10 mouse cellular contexts compared by ENCODE assay signal in genomic region chr19:3577265-3577910, GRCm38 (mm10). TPM values are rescaled to one million over a fixed set of nuclear protein-coding genes. Genes with fewer than 3 reads are reported as not detected.
DNase-seq lines count a peak whose midpoint lies in the region; ATAC-seq and TF ChIP-seq lines count a peak whose summit lies in the region.
"Had no signal": no experiment of that assay in that cellular context is flagged by ENCODE, and none has a peak within 500 bp of the region (broad histone marks: within the 10 kb centered on the region; RNA-seq: fewer than 3 reads in every experiment).

No protein-coding gene starts in this region.

- DNase-seq in heart, embryonic 10.5 days (ENCODE audit: low spot score), result no peak
- DNase-seq in heart, postnatal 14 days, result no peak
- DNase-seq in lung, adult 18-20 months, result peak; percentile 60 to 64
- DNase-seq in lung, postnatal 14 days, result no peak
- no peak for DNase-seq in embryonic facial prominence, embryonic 10.5 days (ENCODE audit: low spot score)
- DNase-seq in limb, embryonic 10.5 days (ENCODE audit: low spot score), result no peak
- DNase-seq in stomach, postnatal 0 days (ENCODE audit: low spot score), result no peak
- DNase-seq: kidney, postnatal 14 days had no signal

- 48% methylated on average over 4 of the region's 4 CpGs for WGBS in heart, embryonic 10.5 days
- WGBS in embryonic facial prominence, embryonic 10.5 days, result 78% methylated on average over 4 of the region's 4 CpGs
- WGBS in limb, embryonic 10.5 days, result 76% methylated on average over 4 of the region's 4 CpGs
- 72% methylated on average over 4 of the region's 4 CpGs for WGBS in stomach, postnatal 0 days
- 74% methylated on average over 4 of the region's 4 CpGs for WGBS in kidney, embryonic 16.5 days

- H3K9ac ChIP-seq in stomach, postnatal 0 days (ENCODE audit: low read length), result no peak overlapping the region
- H3K9ac ChIP-seq in kidney, embryonic 16.5 days (replicated peaks; ENCODE audit: low read length), result no peak overlapping the region
- H3K9ac ChIP-seq: embryonic facial prominence, embryonic 13.5 days had no signal

- no peaks in the 10 kb centered on the region for H3K27me3 ChIP-seq in heart, embryonic 10.5 days (ENCODE audit: insufficient read depth, poor library complexity, severe bottlenecking)
- no peaks in the 10 kb centered on the region for H3K27me3 ChIP-seq in embryonic facial prominence, embryonic 10.5 days (replicated peaks; ENCODE audit: low read depth, poor library complexity, severe bottlenecking)
- no peaks in the 10 kb centered on the region for H3K27me3 ChIP-seq in limb, embryonic 10.5 days (ENCODE audit: low read depth, poor library complexity, severe bottlenecking)
- no peaks in the 10 kb centered on the region for H3K27me3 ChIP-seq in stomach, postnatal 0 days (ENCODE audit: control insufficient read depth, insufficient read depth, low read length)
- H3K27me3 ChIP-seq in kidney, embryonic 16.5 days (ENCODE audit: insufficient read depth, low read length), result no peaks in the 10 kb centered on the region
- H3K27me3 ChIP-seq: embryonic facial prominence, embryonic 13.5 days had no signal

- H3K4me1 ChIP-seq in heart, embryonic 10.5 days, result peaks cover 39% of the 10 kb centered on the region
- H3K4me1 ChIP-seq in embryonic facial prominence, embryonic 10.5 days, result peaks cover 32% of the 10 kb centered on the region
- peaks cover 28% of the 10 kb centered on the region for H3K4me1 ChIP-seq in limb, embryonic 10.5 days
- H3K4me1 ChIP-seq in stomach, postnatal 0 days (replicated peaks; ENCODE audit: control insufficient read depth, insufficient read depth), result no peaks in the 10 kb centered on the region
- H3K4me1 ChIP-seq in kidney, embryonic 16.5 days (ENCODE audit: insufficient read depth, low read length), result peaks cover 23% of the 10 kb centered on the region

- intact Hi-C loops in heart, postnatal 14 days (cut with DNase I), result loop anchor here (10.0 kb wide), 1 partner anchor 253 kb away; the partner anchor contains the start of gene Cpt1a

- TF ChIP-seq EP300 in stomach, postnatal 0 days (optimal IDR thresholded peaks at IDR 0.05), result no peak

- H3K9me3 ChIP-seq in heart, embryonic 10.5 days, result no peaks in the 10 kb centered on the region
- H3K9me3 ChIP-seq in embryonic facial prominence, embryonic 10.5 days, result no peaks in the 10 kb centered on the region
- H3K9me3 ChIP-seq in limb, embryonic 10.5 days (replicated peaks), result no peaks in the 10 kb centered on the region
- H3K9me3 ChIP-seq in stomach, postnatal 0 days (ENCODE audit: control insufficient read depth, low read length), result no peaks in the 10 kb centered on the region
- H3K9me3 ChIP-seq in kidney, embryonic 16.5 days (ENCODE audit: low read length), result no peaks in the 10 kb centered on the region
- H3K9me3 ChIP-seq: embryonic facial prominence, embryonic 13.5 days had no signal

- no peak overlapping the region for H3K4me2 ChIP-seq in stomach, postnatal 0 days (replicated peaks; ENCODE audit: low read depth)
- no peak overlapping the region for H3K4me2 ChIP-seq in kidney, embryonic 16.5 days (replicated peaks; ENCODE audit: low read depth, low read length)

- TF ChIP-seq CTCF in stomach, postnatal 0 days (IDR thresholded peaks at IDR 0.05; ENCODE audit: low read depth), result no peak

- H3K36me3 ChIP-seq in heart, embryonic 10.5 days, result no peaks in the 10 kb centered on the region
- peaks cover 3% of the 10 kb centered on the region; the same call in 1 of the 2 replicates for H3K36me3 ChIP-seq in embryonic facial prominence, embryonic 10.5 days (replicated peaks)
- H3K36me3 ChIP-seq in limb, embryonic 10.5 days, result peaks cover 8% of the 10 kb centered on the region
- no peaks in the 10 kb centered on the region for H3K36me3 ChIP-seq in stomach, postnatal 0 days (ENCODE audit: control insufficient read depth, insufficient read depth, low read length)
- no peaks in the 10 kb centered on the region for H3K36me3 ChIP-seq in kidney, embryonic 16.5 days (ENCODE audit: insufficient read depth, low read length)

- peak overlapping the region; percentile 99 for H3K27ac ChIP-seq in heart, embryonic 10.5 days
- peak overlapping the region; percentile 98 for H3K27ac ChIP-seq in embryonic facial prominence, embryonic 10.5 days (replicated peaks)
- peak overlapping the region; percentile 99; the same call in 1 of the 2 replicates for H3K27ac ChIP-seq in limb, embryonic 10.5 days
- H3K27ac ChIP-seq in stomach, postnatal 0 days (replicated peaks), result no peak overlapping the region; the same call in 1 of the 2 replicates
- H3K27ac ChIP-seq in kidney, embryonic 16.5 days (ENCODE audit: low read length), result no peak overlapping the region
- H3K27ac ChIP-seq: embryonic facial prominence, embryonic 13.5 days had no signal

- H3K4me3 ChIP-seq in heart, embryonic 10.5 days, result no peak overlapping the region
- H3K4me3 ChIP-seq in embryonic facial prominence, embryonic 10.5 days, result peak overlapping the region; percentile 88; the same call in 1 of the 2 replicates
- no peak overlapping the region for H3K4me3 ChIP-seq in limb, embryonic 10.5 days
- H3K4me3 ChIP-seq in stomach, postnatal 0 days (ENCODE audit: low read depth, low read length), result no peak overlapping the region
- H3K4me3 ChIP-seq in kidney, embryonic 16.5 days (ENCODE audit: low read length), result no peak overlapping the region

- ATAC-seq in stomach, postnatal 0 days (ENCODE audit: low FRiP score, low TSS enrichment), result no peak
- ATAC-seq in kidney, embryonic 16.5 days (ENCODE audit: low FRiP score, low TSS enrichment), result no peak

RNA-seq across cellular contexts. Expression of gene Ppp6r3, which starts 1.8 kb away (rescaled TPM):
- 63.4 and 63.5 TPM in 2 replicates for polyA plus RNA-seq in heart, embryonic 10.5 days (2016; fragmentation: Nextera tagmentation; extraction: Ambion mirVana)
- 10 to 100 TPM; 83.3 to 85.6 TPM for total RNA-seq in heart, postnatal 14 days (2021)
- polyA plus RNA-seq in embryonic facial prominence, embryonic 10.5 days (2016; fragmentation: Nextera tagmentation; extraction: Ambion mirVana), result 70.6 and 73.9 TPM in 2 replicates
- polyA plus RNA-seq in limb, embryonic 10.5 days (2016; fragmentation: Nextera tagmentation; extraction: Ambion mirVana), result 68.5 and 82.4 TPM in 2 replicates
- 18.6 and 20.5 TPM in 2 replicates for polyA plus RNA-seq in stomach, postnatal 0 days (2015; fragmentation: Nextera tagmentation; extraction: Ambion mirVana)
- polyA plus RNA-seq in kidney, embryonic 16.5 days (2015; fragmentation: Nextera tagmentation; extraction: Ambion mirVana), result 67.7 and 68.7 TPM in 2 replicates

Comparison
In these comparisons a context has a peak if more than half of its experiments do, and no peak if none do; other contexts are left out.
1. DNase-seq: peak in lung, adult 18-20 months (2 of 2); none in heart, embryonic 10.5 days (single experiment), heart, postnatal 14 days (0 of 2), lung, postnatal 14 days (single experiment), embryonic facial prominence, embryonic 10.5 days (single experiment), limb, embryonic 10.5 days (single experiment) and stomach, postnatal 0 days (single experiment).
2. H3K27ac ChIP-seq: peak in heart, embryonic 10.5 days (single experiment), embryonic facial prominence, embryonic 10.5 days (single experiment) and limb, embryonic 10.5 days (single experiment); none in stomach, postnatal 0 days (single experiment) and kidney, embryonic 16.5 days (single experiment).